Mouse (Mus musculus) neural tube, embryonic 11.5 days (tissue): ENCODE results near the gene Hoxb2. TPM values are rescaled to one million over a fixed set of nuclear protein-coding genes. Genes with fewer than 3 reads are reported as not detected.

ENCODE experiments used
- ATAC-seq: fragments of 200-750 bp; cut with Nextera tagmentation; 2 replicates; pipeline ENCODE4 v1.8.0; 2017; ENCODE audit warnings: moderate number of reproducible peaks, mild to moderate bottlenecking, moderate TSS enrichment, moderate library complexity; ENCODE audit not compliant: insufficient read depth, low FRiP score, low TSS enrichment
- DNase-seq: peaks from one replicate; pipeline ENCODE4 v3.0.0-alpha.2; 2015; ENCODE audit warnings: low spot score
- H3K27ac ChIP-seq: fragments of 300-500 bp; sonication (generic); 2 replicates; pipeline ENCODE4 v1.5.1; 2014; ENCODE audit warnings: low read depth, mild to moderate bottlenecking, low read length
- H3K27me3 ChIP-seq: fragments of 300-500 bp; sonication (generic); 2 replicates; pipeline ENCODE4 v1.6.1; 2014; ENCODE audit warnings: mild to moderate bottlenecking, low read length, mixed read lengths; ENCODE audit not compliant: control insufficient read depth, insufficient read depth
- H3K36me3 ChIP-seq: fragments of 300-500 bp; sonication (generic); 2 replicates; pipeline ENCODE4 v1.6.1; 2014; ENCODE audit warnings: mild to moderate bottlenecking, low read length, moderate library complexity, mixed read lengths; ENCODE audit not compliant: control insufficient read depth, insufficient read depth
- H3K4me1 ChIP-seq: fragments of 300-500 bp; sonication (generic); 2 replicates; pipeline ENCODE4 v1.6.1; 2014; ENCODE audit warnings: low read length, mixed read lengths; ENCODE audit not compliant: control insufficient read depth, insufficient read depth
- H3K4me2 ChIP-seq: fragments of 300-500 bp; sonication (generic); 2 replicates; pipeline ENCODE4 v1.6.1; 2014; ENCODE audit warnings: low read depth, mild to moderate bottlenecking, moderate library complexity
- H3K4me3 ChIP-seq: fragments of 300-500 bp; sonication (generic); 2 replicates; pipeline ENCODE4 v1.5.1; 2014; ENCODE audit warnings: low read depth, low read length
- H3K9ac ChIP-seq: fragments of 300-500 bp; sonication (generic); 2 replicates; pipeline ENCODE4 v1.6.1; 2014; ENCODE audit warnings: mild to moderate bottlenecking, low read length
- H3K9me3 ChIP-seq: fragments of 300-500 bp; sonication (generic); 2 replicates; pipeline ENCODE4 v1.6.1; 2016; ENCODE audit warnings: low read length; ENCODE audit not compliant: control insufficient read depth
- WGBS: fragments of 180-500 bp; shearing (Covaris S2); extraction: QIAGEN DNeasy Blood & Tissue Kit; methylation state at CpG from one replicate; pipeline ENCODE4 v1.1.7; 2014; 5-methylcytosine and 5-hydroxymethylcytosine counted together
- polyA plus RNA-seq: library from polyadenylated mRNA; unstranded; fragments of >200 nt; fragmentation: Nextera tagmentation; extraction: Ambion mirVana; gene quantifications from 2 replicates; pipeline ENCODE4 v1.2.1, GENCODE M21; 2014

Hoxb2 gene
- polyA plus RNA-seq, 1 experiment from 2014 or later, result 89.0 TPM

- WGBS, result 9% methylated on average over 7 of the region's 7 CpGs
- H3K9ac ChIP-seq, result peak overlapping the region; percentile 100
- no peaks in the 10 kb centered on the region for H3K27me3 ChIP-seq
- no peaks in the 10 kb centered on the region for H3K9me3 ChIP-seq
- peak overlapping the region; percentile 100 for H3K4me2 ChIP-seq
- peaks cover 61% of the 10 kb centered on the region for H3K4me1 ChIP-seq
- H3K27ac ChIP-seq, result peak overlapping the region; percentile 100
- no peak for DNase-seq
- ATAC-seq, result no peak
- H3K4me3 ChIP-seq, result peak overlapping the region; percentile 96
- H3K36me3 ChIP-seq, result peaks cover 2% of the 10 kb centered on the region; the same call in 1 of the 2 replicates
Observed at GRCm38 (mm10) chr11:96327122-96327521, 23.2 kb upstream of the Hoxb2 start.

DNA sequence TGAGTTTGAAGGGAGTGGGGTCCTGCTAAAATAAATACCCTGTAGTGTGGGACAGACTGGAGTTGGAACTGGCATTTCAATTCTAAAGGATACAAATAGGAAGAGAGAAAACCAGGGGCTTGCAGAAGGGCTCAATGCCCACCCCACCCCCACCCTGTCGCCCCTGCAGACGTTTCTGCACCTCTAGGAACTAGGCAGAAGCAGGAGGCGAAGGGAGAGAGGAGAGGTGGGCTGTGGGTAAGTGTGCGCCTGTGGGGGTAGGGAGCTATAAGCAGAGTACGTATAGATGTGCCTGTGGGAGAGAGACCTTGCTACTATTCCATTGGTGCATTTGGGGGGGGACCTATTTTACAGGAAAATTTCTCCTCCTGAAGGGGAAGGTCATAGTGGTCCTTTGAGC is 22.6 kb upstream of the Hoxb2 start:
- WGBS, result 11% methylated on average over 5 of the region's 5 CpGs
- H3K4me2 ChIP-seq, result peak overlapping the region; percentile 100
- H3K27ac ChIP-seq, result peak overlapping the region; percentile 100
- ATAC-seq (0 out of 2 replicates have a peak, but pooled peaks have one; percentile 27), DNase-seq (peak; percentile 70)
- H3K4me3 ChIP-seq, result peak overlapping the region; percentile 96
- peaks cover 61% of the 10 kb centered on the region for H3K4me1 ChIP-seq
- peak overlapping the region; percentile 100 for H3K9ac ChIP-seq
- H3K27me3 ChIP-seq, result no peaks in the 10 kb centered on the region
- no peaks in the 10 kb centered on the region for H3K9me3 ChIP-seq
- peaks cover 5% of the 10 kb centered on the region for H3K36me3 ChIP-seq

GRCm38 (mm10) chr11:96328605-96329004 is 21.7 kb upstream of the Hoxb2 start:
- Histone ChIP-seq H3K4me2 (peak overlapping the region; percentile 100), H3K27ac (peak overlapping the region; percentile 100), H3K4me3 (peak overlapping the region; percentile 96), H3K9me3 (no peaks in the 10 kb centered on the region), H3K9ac (peak overlapping the region; percentile 100), H3K27me3 (no peaks in the 10 kb centered on the region), H3K4me1 (peaks cover 69% of the 10 kb centered on the region), H3K36me3 (peaks cover 5% of the 10 kb centered on the region)
- ATAC-seq (no peak), DNase-seq (no peak)
- WGBS, result 9% methylated on average over 8 of the region's 8 CpGs

GRCm38 (mm10) chr11:96332105-96332504 is 18.2 kb upstream of the Hoxb2 start:
- ATAC-seq (no peak), DNase-seq (peak; percentile 58)
- peaks cover 8% of the 10 kb centered on the region for H3K36me3 ChIP-seq
- H3K9me3 ChIP-seq, result no peaks in the 10 kb centered on the region
- peak overlapping the region; percentile 96 for H3K4me3 ChIP-seq
- no peaks in the 10 kb centered on the region for H3K27me3 ChIP-seq
- peaks cover 86% of the 10 kb centered on the region for H3K4me1 ChIP-seq
- peak overlapping the region; percentile 100 for H3K9ac ChIP-seq
- peak overlapping the region; percentile 100 for H3K27ac ChIP-seq
- WGBS, result 0% methylated on average over 8 of the region's 8 CpGs
- H3K4me2 ChIP-seq, result peak overlapping the region; percentile 100

DNA sequence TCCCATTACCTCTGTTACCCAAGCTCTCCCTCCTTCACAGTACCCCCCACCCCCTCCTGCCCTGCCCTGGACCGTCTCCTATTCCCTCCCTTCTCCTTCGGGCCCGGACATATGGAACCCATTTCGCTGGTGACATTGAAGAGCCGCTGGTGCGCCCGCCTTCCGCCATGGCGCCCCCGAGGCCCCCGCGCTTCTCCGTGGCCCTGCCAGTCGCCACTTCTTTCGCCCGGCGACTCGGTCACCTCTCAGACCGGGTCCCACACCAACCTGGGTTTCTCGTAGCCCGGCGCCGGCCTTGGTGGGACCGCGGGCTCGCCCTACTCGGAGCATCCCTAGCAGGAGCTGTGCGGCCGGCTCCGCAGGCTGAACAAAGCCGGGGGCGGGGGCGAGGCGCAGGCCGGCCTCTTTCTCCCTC is 17.7 kb upstream of the Hoxb2 start:
- WGBS, result under 1% methylated on average over 35 of the region's 35 CpGs
- peak overlapping the region; percentile 100 for H3K27ac ChIP-seq

DNA sequence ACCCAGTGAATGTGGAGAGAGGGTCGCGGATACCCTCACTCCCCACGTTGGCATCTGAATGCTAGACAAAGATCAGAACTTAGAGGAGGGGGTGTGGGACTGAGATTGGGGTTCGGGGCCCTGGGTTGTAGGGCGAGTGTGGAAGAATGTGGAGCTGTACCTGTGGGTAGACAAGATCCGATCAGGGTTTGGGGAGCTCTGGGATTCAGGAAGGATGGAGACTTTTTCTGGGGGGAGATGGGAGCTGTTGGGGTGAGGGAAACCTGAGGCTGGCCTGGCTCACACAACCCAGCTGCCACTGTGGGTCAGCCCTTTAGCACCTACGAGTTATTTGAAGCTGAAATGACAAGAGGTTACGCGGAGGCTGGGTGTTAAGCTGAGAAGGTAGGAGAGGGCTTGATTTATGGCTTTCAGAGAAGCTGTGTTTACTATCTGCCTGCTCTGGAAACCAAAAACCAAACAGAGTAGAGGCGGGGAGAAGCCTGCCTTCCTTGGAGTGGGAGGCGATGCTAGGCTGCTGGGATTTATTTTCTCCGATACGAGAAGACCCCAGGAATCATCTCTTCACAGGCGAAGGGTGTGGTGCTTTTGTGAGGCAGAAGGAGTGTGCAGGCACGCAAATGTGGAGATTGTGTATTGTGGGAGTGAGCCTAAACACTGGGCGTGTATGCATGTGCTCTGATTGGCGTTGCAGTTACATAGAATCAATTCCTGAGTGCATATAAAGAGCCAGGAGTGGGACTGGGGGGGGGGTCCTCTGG is 16.9 kb upstream of the Hoxb2 start:
- Histone ChIP-seq H3K4me1 (peaks cover 91% of the 10 kb centered on the region), H3K36me3 (peaks cover 8% of the 10 kb centered on the region), H3K27me3 (no peaks in the 10 kb centered on the region), H3K4me3 (peak overlapping the region; percentile 96), H3K4me2 (peak overlapping the region; percentile 100), H3K9me3 (no peaks in the 10 kb centered on the region), H3K9ac (peak overlapping the region; percentile 100), H3K27ac (peak overlapping the region; percentile 100)
- DNase-seq (peak; percentile 65), ATAC-seq (no peak)
- WGBS, result 4% methylated on average over 17 of the region's 17 CpGs

More for the DNA sequence above, 17.7 kb upstream of the Hoxb2 start:
- Histone ChIP-seq H3K9me3 (no peaks in the 10 kb centered on the region), H3K36me3 (peaks cover 8% of the 10 kb centered on the region), H3K4me2 (peak overlapping the region; percentile 100), H3K9ac (peak overlapping the region; percentile 100), H3K4me3 (peak overlapping the region; percentile 96), H3K4me1 (peaks cover 86% of the 10 kb centered on the region), H3K27me3 (no peaks in the 10 kb centered on the region)
- ATAC-seq, result no peak
- peak; percentile 69 for DNase-seq

GRCm38 (mm10) chr11:96334002-96334364 is 16.3 kb upstream of the Hoxb2 start:
- peaks cover 92% of the 10 kb centered on the region for H3K4me1 ChIP-seq
- H3K27me3 ChIP-seq, result no peaks in the 10 kb centered on the region
- peak overlapping the region; percentile 100 for H3K4me2 ChIP-seq
- H3K9ac ChIP-seq, result peak overlapping the region; percentile 100
- H3K27ac ChIP-seq, result peak overlapping the region; percentile 100
- no peaks in the 10 kb centered on the region for H3K9me3 ChIP-seq
- H3K36me3 ChIP-seq, result peaks cover 8% of the 10 kb centered on the region
- 6% methylated on average over 2 of the region's 2 CpGs for WGBS
- no peak for ATAC-seq
- DNase-seq, result no peak
- H3K4me3 ChIP-seq, result peak overlapping the region; percentile 96

DNA sequence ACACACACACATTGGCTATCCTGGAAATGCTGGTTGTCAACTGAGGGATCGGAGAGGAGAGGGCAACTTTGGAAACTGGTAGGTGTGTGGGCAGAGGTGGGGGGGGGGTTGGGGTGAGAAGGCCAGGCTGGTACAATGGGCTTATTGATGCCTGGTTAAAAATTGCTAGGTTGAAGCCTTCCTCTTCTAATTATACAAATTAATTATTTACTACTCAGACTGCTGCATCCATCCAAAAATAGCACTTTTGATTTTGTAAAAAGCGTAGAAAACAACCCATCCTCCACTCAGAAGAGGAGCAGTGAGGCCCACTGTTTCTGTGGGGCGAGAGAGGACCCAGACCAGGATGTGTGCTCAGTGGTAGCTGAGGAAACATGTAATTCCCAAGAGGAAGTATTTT is 15.3 kb upstream of the Hoxb2 start:
- Histone ChIP-seq H3K27me3 (no peaks in the 10 kb centered on the region), H3K4me3 (peak overlapping the region; percentile 96), H3K9me3 (no peaks in the 10 kb centered on the region), H3K27ac (peak overlapping the region; percentile 100), H3K9ac (peak overlapping the region; percentile 100), H3K36me3 (peaks cover 8% of the 10 kb centered on the region), H3K4me1 (peaks cover 94% of the 10 kb centered on the region), H3K4me2 (peak overlapping the region; percentile 100)
- DNase-seq (no peak), ATAC-seq (no peak)
- WGBS, result 33% methylated on average over 3 of the region's 3 CpGs

DNA sequence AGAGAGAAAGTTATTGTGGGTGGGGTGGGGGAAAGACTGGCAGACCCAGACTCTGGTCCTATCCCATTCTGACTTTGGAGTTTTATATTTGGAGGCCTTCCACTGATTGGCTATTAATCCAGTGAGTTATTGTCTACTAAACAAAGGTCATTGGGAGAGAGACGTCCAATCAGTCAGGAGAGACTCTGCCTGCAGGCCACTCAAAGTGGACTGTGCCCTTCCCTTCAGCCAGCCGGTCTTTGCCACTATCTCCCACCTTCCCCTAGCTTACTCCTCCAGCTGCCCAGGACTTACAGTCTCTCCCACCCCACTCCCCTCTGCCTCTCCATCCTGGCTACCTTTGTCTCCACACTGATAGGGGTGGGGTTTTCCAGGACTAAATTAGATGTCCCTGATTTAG is 13.7 kb upstream of the Hoxb2 start:
- no peaks in the 10 kb centered on the region for H3K27me3 ChIP-seq
- peak overlapping the region; percentile 60 for H3K4me3 ChIP-seq
- H3K27ac ChIP-seq, result peak overlapping the region; percentile 100
- peak; percentile 66 for DNase-seq
- H3K9me3 ChIP-seq, result no peaks in the 10 kb centered on the region
- 7% methylated on average over 2 of the region's 2 CpGs for WGBS
- peaks cover 5% of the 10 kb centered on the region for H3K36me3 ChIP-seq
- peak overlapping the region; percentile 100 for H3K9ac ChIP-seq
- H3K4me1 ChIP-seq, result peaks cover 85% of the 10 kb centered on the region
- H3K4me2 ChIP-seq, result peak overlapping the region; percentile 100
- no peak for ATAC-seq
